Mouse (Mus musculus) liver, embryonic 13.5 days (tissue): ENCODE data around the gene Foxg1. TPM values are rescaled to one million over a fixed set of nuclear protein-coding genes. Genes with fewer than 3 reads are reported as not detected.

ENCODE experiments used
- ATAC-seq: fragments of 200-750 bp; cut with Nextera tagmentation; 2 replicates; pipeline ENCODE4 v1.8.0; 2017; ENCODE audit warnings: low read depth, mild to moderate bottlenecking, moderate number of reproducible peaks, moderate library complexity
- DNase-seq: peaks from one replicate; pipeline ENCODE4 v3.0.0; 2022
- H3K27ac ChIP-seq: fragments of 300-500 bp; sonication (generic); 2 replicates; pipeline ENCODE4 v1.5.1; 2015; ENCODE audit warnings: moderate library complexity, mild to moderate bottlenecking, inconsistent platforms
- H3K27me3 ChIP-seq: fragments of 300-500 bp; sonication (generic); 2 replicates; pipeline ENCODE4 v1.6.1; 2015; ENCODE audit warnings: mild to moderate bottlenecking, inconsistent platforms
- H3K36me3 ChIP-seq: fragments of 300-500 bp; sonication (generic); 2 replicates; pipeline ENCODE4 v1.6.1; 2015; ENCODE audit warnings: mild to moderate bottlenecking, inconsistent platforms
- H3K4me1 ChIP-seq: fragments of 300-500 bp; sonication (generic); replicated peaks from 2 replicates; pipeline ENCODE4 v1.6.1; 2015; ENCODE audit warnings: inconsistent platforms
- H3K4me2 ChIP-seq: fragments of 300-500 bp; sonication (generic); 2 replicates; pipeline ENCODE4 v1.6.1; 2015; ENCODE audit warnings: inconsistent platforms, mild to moderate bottlenecking, moderate library complexity
- H3K4me3 ChIP-seq: fragments of 300-500 bp; sonication (generic); replicated peaks from 2 replicates; pipeline ENCODE4 v1.5.1; 2015; ENCODE audit warnings: mild to moderate bottlenecking, inconsistent platforms
- H3K9ac ChIP-seq: fragments of 300-500 bp; sonication (generic); 2 replicates; pipeline ENCODE4 v1.6.1; 2015; ENCODE audit warnings: mild to moderate bottlenecking, inconsistent platforms
- H3K9me3 ChIP-seq: fragments of 300-500 bp; sonication (generic); replicated peaks from 2 replicates; pipeline ENCODE4 v1.6.1; 2016; ENCODE audit warnings: inconsistent platforms
- WGBS: fragments of 180-500 bp; shearing (Covaris S2); methylation state at CpG from one replicate; pipeline ENCODE4 v1.1.7; 2015; ENCODE audit not compliant: insufficient replicate concordance; 5-methylcytosine and 5-hydroxymethylcytosine counted together
- polyA plus RNA-seq: library from polyadenylated mRNA; unstranded; fragments of >200 nt; fragmentation: Nextera tagmentation; extraction: Ambion mirVana; gene quantifications from 2 replicates; pipeline ENCODE4 v1.2.1, GENCODE M21; 2015

Gene Foxg1
- polyA plus RNA-seq, 1 experiment from 2014 or later: 0.03 TPM

DNA sequence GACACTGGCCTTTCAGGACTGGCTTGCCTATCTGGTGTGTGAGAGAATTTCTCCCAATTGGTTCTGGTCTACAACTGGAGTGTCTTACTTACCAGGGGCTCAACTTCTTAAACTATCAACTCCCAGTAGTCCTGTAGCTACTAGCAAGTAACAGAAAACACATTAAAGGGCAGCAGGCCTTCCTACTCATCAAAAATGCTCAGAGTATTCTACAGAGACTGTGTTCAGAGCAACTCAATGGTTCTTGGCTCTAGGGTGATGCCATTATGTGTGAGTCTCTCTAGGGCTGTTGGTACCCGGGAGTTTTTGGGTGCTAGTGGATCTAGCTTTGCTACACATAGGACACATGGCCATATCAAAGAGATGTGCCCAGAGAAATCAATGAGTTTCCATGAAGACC lies 3.5 kb upstream of the Foxg1 start:
- no peak overlapping the region for H3K27ac ChIP-seq
- H3K4me3 ChIP-seq: no peak overlapping the region
- 6% methylated on average over 1 of the region's 1 CpGs for WGBS
- H3K27me3 ChIP-seq: peaks cover 97% of the 10 kb centered on the region
- DNase-seq (no peak), ATAC-seq (no peak)
- no peaks in the 10 kb centered on the region for H3K9me3 ChIP-seq
- peaks cover 4% of the 10 kb centered on the region for H3K4me1 ChIP-seq
- no peak overlapping the region for H3K9ac ChIP-seq
- no peaks in the 10 kb centered on the region for H3K36me3 ChIP-seq
- no peak overlapping the region for H3K4me2 ChIP-seq

DNA sequence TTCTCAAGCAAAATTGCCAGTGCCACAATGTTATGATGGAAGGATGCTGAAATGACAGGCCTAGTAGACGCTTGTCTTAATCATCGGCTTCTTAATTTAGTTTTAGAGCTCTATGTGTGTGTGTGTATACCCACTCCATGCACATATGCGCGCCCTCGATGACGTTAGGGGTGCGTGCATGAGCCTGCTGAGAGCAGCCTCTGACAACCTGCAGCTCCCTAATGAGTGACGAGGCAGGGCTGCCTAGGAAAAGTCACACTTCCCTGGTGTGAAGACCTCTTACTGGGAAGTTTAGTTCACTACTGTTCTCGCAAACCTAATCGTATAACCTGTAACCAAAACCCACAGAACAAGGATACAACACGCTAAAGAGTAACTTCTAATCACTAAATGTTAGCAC lies 3.0 kb upstream of the Foxg1 start:
- WGBS: 7% methylated on average over 11 of the region's 11 CpGs

DNA sequence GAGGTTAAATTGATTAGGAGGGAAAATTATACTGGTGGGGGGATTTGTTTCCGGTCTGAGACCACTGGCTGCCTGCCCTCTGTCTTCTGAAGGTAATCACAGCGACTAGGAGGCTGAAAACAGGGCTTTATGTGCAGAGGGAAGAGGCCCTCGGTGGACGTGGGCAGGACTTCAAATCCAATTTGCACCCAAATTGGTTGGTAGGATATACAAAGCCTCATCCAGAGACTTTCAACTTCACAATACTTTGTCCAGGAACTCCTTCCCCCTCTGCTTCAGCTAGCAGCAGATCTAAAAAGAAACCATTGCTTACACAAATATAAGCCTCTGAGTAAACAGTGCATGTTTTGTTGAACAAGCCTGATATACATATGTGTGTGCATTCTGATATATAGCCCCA lies 2.0 kb upstream of the Foxg1 start:
- no peaks in the 10 kb centered on the region for H3K9me3 ChIP-seq
- under 1% methylated on average over 4 of the region's 4 CpGs for WGBS
- no peak overlapping the region for H3K4me2 ChIP-seq
- no peak overlapping the region for H3K9ac ChIP-seq
- ATAC-seq (no peak), DNase-seq (no peak)
- H3K4me1 ChIP-seq: peaks cover 4% of the 10 kb centered on the region
- H3K27me3 ChIP-seq: peaks cover 99% of the 10 kb centered on the region
- no peak overlapping the region for H3K4me3 ChIP-seq
- H3K36me3 ChIP-seq: no peaks in the 10 kb centered on the region
- H3K27ac ChIP-seq: no peak overlapping the region

More for the DNA sequence above, 3.0 kb upstream of the Foxg1 start:
- Histone ChIP-seq H3K4me3 (no peak overlapping the region), H3K4me1 (peaks cover 4% of the 10 kb centered on the region), H3K4me2 (no peak overlapping the region), H3K27me3 (peaks cover 97% of the 10 kb centered on the region), H3K27ac (no peak overlapping the region), H3K9me3 (no peaks in the 10 kb centered on the region), H3K36me3 (no peaks in the 10 kb centered on the region), H3K9ac (no peak overlapping the region)
- DNase-seq (no peak), ATAC-seq (no peak)

DNA sequence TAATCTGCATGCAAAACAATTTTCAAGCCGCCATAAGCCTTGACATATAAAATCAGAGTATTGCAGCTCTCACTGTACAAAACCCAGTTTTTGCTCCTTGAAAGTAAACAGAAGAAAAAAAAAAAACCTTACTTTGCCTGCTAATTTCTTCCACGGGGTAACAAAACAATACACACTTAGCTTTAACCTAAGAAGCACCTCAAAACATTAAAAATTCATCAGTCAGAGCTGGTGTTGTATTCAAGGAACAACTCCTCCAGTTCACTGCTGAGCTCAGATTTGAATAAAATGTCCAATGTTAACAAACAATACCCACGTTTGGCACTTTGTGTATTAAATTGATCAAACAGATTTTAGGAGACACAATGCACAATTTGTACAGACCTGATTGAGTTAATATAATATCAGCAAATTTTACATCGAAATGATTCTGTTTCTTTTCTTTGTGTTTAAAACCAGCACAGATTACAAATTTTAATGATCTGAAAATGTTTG lies 1.4 kb upstream of the Foxg1 start:
- no peak overlapping the region for H3K27ac ChIP-seq
- ATAC-seq (no peak), DNase-seq (no peak)

DNA sequence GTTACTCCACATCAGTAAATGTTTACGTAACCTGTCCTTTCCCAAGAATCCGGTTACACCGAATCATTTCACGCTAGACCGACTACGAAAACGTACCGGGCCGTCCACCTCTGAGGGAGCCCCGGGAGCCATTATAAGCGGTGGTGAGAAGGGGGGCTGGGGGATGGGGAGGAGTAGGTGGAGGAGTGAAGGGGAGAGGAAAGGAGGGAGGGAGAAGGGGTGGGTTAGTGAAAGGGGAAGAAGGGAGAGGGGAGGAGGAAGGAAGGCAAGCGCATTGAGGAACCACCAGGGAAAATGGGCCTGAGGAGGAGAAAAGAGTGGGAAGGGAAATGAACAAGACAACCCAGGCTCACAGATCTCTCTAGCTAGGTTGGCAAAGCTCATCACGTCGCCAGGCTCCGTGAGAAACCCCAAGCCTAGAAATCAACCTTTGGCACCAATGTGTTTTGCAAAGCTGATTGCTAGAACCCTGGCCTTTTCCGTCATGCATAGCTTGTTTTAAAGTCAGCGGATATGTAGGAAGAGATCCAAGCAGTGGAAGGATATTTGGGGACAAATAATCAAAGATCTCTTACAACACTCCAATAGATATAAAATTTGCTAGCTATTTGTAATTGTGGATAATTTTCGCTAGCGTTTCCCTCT lies 617 bp upstream of the Foxg1 start:
- H3K27ac ChIP-seq: no peak overlapping the region
- no peak for ATAC-seq
- H3K27me3 ChIP-seq: peaks cover 98% of the 10 kb centered on the region
- no peak for DNase-seq
- no peaks in the 10 kb centered on the region for H3K9me3 ChIP-seq
- no peak overlapping the region for H3K4me3 ChIP-seq
- no peak overlapping the region for H3K4me2 ChIP-seq
- no peak overlapping the region for H3K9ac ChIP-seq
- H3K4me1 ChIP-seq: peaks cover 4% of the 10 kb centered on the region
- WGBS: 4% methylated on average over 19 of the region's 19 CpGs
- no peaks in the 10 kb centered on the region for H3K36me3 ChIP-seq

More for the DNA sequence above, 1.4 kb upstream of the Foxg1 start:
- H3K9me3 ChIP-seq: no peaks in the 10 kb centered on the region
- H3K9ac ChIP-seq: no peak overlapping the region
- H3K4me2 ChIP-seq: no peak overlapping the region
- H3K27me3 ChIP-seq: peaks cover 99% of the 10 kb centered on the region
- 3% methylated on average over 4 of the region's 4 CpGs for WGBS
- H3K36me3 ChIP-seq: no peaks in the 10 kb centered on the region
- H3K4me1 ChIP-seq: peaks cover 4% of the 10 kb centered on the region
- H3K4me3 ChIP-seq: no peak overlapping the region

DNA sequence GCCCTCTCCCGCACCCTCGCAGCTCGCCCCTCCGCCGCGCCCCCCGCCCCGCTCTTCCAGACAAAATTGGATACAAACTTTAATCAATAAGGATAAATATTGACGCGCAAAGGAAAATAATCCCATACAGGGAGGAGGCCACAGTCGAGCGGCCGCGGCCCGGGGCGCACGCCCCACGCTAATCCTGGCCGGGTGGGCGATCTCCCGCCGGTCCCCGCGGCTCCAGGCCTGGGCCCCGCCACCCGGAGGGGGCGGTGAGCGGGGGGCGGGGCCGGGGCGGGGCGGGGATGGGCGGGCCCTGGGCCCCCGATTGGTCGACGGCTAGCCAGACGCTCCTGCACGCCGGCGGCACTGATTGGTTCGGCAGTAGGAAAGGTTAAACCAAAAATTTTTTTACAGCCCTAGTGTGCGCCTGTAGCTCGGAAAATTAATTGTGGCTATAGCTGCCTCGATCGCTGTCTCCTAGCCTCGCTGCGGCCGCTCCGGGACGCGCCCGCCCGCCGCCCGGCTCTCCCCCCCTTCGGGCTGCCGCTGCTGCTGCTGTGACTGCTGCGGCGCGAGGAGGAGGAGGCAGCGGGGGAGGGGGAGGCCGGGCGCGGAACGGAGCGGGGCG lies 1.2 kb downstream of the Foxg1 start:
- Histone ChIP-seq H3K9me3 (no peaks in the 10 kb centered on the region), H3K9ac (no peak overlapping the region), H3K4me3 (peak overlapping the region; percentile 36), H3K4me1 (peaks cover 4% of the 10 kb centered on the region), H3K36me3 (no peaks in the 10 kb centered on the region), H3K27ac (no peak overlapping the region), H3K4me2 (peak overlapping the region; percentile 41), H3K27me3 (peaks cover 87% of the 10 kb centered on the region)
- no peak for DNase-seq
- peak; percentile 31; the same call in 1 of the 2 replicates for ATAC-seq
- 2% methylated on average over 59 of the region's 67 CpGs for WGBS

DNA sequence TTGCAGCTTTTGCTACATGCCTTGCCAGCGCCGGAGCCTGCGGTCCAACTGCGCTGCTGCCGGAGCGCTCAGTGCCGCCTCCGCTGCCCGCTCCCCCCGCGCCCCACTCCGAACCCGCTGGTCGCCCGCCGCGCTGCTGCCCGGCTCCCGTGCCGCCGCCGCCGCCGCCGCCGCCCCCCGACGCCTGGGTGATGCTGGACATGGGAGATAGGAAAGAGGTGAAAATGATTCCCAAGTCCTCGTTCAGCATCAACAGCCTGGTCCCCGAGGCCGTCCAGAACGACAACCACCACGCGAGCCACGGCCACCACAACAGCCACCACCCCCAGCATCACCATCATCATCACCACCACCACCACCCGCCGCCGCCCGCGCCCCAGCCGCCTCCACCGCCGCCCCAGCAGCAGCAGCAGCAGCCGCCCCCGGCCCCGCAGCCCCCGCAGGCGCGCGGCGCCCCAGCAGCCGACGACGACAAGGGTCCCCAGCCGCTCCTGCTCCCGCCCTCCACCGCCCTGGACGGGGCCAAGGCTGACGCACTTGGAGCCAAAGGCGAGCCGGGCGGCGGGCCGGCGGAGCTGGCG lies 1.9 kb downstream of the Foxg1 start:
- peak overlapping the region; percentile 41; the same call in 1 of the 2 replicates for H3K4me2 ChIP-seq
- no peak for ATAC-seq
- DNase-seq: no peak

DNA sequence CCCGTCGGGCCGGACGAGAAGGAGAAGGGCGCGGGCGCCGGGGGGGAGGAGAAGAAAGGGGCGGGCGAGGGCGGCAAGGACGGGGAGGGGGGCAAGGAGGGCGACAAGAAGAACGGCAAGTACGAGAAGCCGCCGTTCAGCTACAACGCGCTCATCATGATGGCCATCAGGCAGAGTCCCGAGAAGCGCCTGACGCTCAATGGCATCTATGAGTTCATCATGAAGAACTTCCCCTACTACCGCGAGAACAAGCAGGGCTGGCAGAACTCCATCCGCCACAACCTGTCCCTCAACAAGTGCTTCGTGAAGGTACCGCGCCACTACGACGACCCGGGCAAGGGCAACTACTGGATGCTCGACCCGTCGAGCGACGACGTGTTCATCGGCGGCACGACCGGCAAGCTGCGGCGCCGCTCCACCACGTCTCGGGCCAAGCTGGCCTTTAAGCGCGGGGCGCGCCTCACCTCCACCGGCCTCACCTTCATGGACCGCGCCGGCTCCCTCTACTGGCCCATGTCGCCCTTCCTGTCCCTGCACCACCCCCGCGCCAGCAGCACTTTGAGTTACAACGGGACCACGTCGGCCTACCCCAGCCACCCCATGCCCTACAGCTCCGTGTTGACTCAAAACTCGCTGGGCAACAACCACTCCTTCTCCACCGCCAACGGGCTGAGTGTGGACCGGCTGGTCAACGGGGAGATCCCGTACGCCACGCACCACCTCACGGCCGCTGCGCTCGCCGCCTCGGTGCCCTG lies 2.6 kb downstream of the Foxg1 start, which contains the start of gene Gm43517:
Gene Gm43517, plus strand, starts transcription at position 299 of the 755 bp plus-strand sequence.
- Histone ChIP-seq H3K4me3 (peak within 1 kb of the TSS; percentile 36), H3K36me3 (no peaks in the 10 kb centered on the region), H3K4me2 (peak within 1 kb of the TSS; percentile 41), H3K4me1 (peaks cover 4% of the 10 kb centered on the region), H3K27me3 (peaks cover 81% of the 10 kb centered on the region), H3K9me3 (no peaks in the 10 kb centered on the region), H3K27ac (no peak within 1 kb of the TSS), H3K9ac (no peak within 1 kb of the TSS)
- 6% methylated on average over 65 of the region's 75 CpGs for WGBS
- ATAC-seq (no peak), DNase-seq (no peak)

More for the DNA sequence above, 1.9 kb downstream of the Foxg1 start:
- 2% methylated on average over 57 of the region's 66 CpGs for WGBS
- no peaks in the 10 kb centered on the region for H3K36me3 ChIP-seq
- H3K4me1 ChIP-seq: peaks cover 4% of the 10 kb centered on the region
- no peak overlapping the region for H3K27ac ChIP-seq
- 0 out of 2 replicates have a peak overlapping the region, but pooled peaks have one; percentile 36 for H3K4me3 ChIP-seq
- no peak overlapping the region for H3K9ac ChIP-seq
- H3K9me3 ChIP-seq: no peaks in the 10 kb centered on the region
- H3K27me3 ChIP-seq: peaks cover 82% of the 10 kb centered on the region

DNA sequence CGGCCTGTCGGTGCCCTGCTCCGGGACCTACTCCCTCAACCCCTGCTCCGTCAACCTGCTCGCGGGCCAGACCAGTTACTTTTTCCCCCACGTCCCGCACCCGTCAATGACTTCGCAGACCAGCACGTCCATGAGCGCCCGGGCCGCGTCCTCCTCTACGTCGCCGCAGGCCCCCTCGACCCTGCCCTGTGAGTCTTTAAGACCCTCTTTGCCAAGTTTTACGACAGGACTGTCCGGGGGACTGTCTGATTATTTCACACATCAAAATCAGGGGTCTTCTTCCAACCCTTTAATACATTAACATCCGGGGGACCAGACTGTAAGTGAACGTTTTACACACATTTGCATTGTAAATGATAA lies 3.2 kb downstream of the Foxg1 start:
- Histone ChIP-seq H3K36me3 (no peaks in the 10 kb centered on the region), H3K4me2 (no peak overlapping the region), H3K4me3 (no peak overlapping the region), H3K27ac (no peak overlapping the region), H3K27me3 (peaks cover 81% of the 10 kb centered on the region), H3K4me1 (peaks cover 4% of the 10 kb centered on the region), H3K9me3 (no peaks in the 10 kb centered on the region), H3K9ac (no peak overlapping the region)
- ATAC-seq (no peak), DNase-seq (no peak)
- WGBS: 4% methylated on average over 23 of the region's 23 CpGs

DNA sequence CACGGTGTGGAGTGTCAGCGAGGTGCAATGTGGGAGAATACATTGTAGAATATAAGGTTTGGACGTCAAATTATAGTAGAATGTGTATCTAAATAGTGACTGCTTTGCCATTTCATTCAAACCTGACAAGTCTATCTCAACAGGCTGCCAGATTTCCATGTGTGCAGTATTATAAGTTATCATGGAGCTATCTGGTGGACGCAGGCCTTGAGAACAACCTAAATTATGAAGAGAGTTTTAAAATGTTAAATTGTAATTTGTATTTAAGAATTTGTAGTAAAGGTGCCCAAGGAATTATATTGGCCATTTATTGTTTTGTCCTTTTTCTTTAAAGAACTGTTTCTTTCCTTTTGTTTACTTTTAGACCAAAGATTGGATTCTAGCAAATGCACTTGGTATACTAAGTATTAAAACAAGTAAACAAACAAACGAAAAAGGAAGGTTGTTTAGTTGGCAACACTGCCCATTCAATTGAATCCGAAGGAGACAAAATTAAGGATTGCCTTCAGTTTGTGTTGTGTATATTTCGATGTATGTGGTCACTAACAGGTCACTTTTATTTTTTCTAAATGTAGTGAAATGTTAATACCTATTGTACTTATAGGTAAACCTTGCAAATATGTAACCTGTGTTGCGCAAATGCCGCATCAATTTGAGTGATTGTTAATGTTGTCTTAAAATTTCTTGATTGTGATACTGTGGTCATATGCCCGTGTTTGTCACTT lies 3.8 kb downstream of the Foxg1 start:
- WGBS: 14% methylated on average over 10 of the region's 10 CpGs
- H3K27ac ChIP-seq: no peak overlapping the region
- H3K4me3 ChIP-seq: no peak overlapping the region
- DNase-seq (no peak), ATAC-seq (no peak)
- H3K4me1 ChIP-seq: peaks cover 4% of the 10 kb centered on the region
- no peaks in the 10 kb centered on the region for H3K36me3 ChIP-seq
- no peaks in the 10 kb centered on the region for H3K9me3 ChIP-seq
- peaks cover 81% of the 10 kb centered on the region for H3K27me3 ChIP-seq
- no peak overlapping the region for H3K4me2 ChIP-seq
- no peak overlapping the region for H3K9ac ChIP-seq
